Mouse (Mus musculus) forebrain, embryonic 15.5 days (tissue): ENCODE measurements around the gene Dpp8. TPM values are rescaled to one million over a fixed set of nuclear protein-coding genes. Genes with fewer than 3 reads are reported as not detected.
A peak's percentile ranks its signal among the peaks of the same experiment; 100 is the strongest.
"Not testable (repeated sequence)": the region's sequence is repeated elsewhere in the genome, so short reads cannot be mapped to it uniquely, and the experiment has no call there.

Source experiments
- ATAC-seq: fragments of 200-750 bp; cut with Nextera tagmentation; replicated peaks from 2 replicates; pipeline ENCODE4 v1.8.0; 2017; ENCODE audit warnings: mild to moderate bottlenecking, moderate TSS enrichment, moderate library complexity
- H3K27ac ChIP-seq: fragments of 300-500 bp; sonication (generic); replicated peaks from 2 replicates; pipeline ENCODE4 v1.5.1; 2015; ENCODE audit warnings: mild to moderate bottlenecking, inconsistent platforms
- H3K27me3 ChIP-seq: fragments of 300-500 bp; sonication (generic); 2 replicates; pipeline ENCODE4 v1.6.1; 2015; ENCODE audit warnings: inconsistent platforms
- H3K36me3 ChIP-seq: fragments of 300-500 bp; sonication (generic); 2 replicates; pipeline ENCODE4 v1.6.1; 2015; ENCODE audit warnings: mild to moderate bottlenecking, inconsistent platforms
- H3K4me1 ChIP-seq: fragments of 300-500 bp; sonication (generic); 2 replicates; pipeline ENCODE4 v1.6.1; 2015; ENCODE audit warnings: inconsistent platforms
- H3K4me2 ChIP-seq: fragments of 300-500 bp; sonication (generic); replicated peaks from 2 replicates; pipeline ENCODE4 v1.6.1; 2015; ENCODE audit warnings: mild to moderate bottlenecking, inconsistent platforms
- H3K4me3 ChIP-seq: fragments of 300-500 bp; sonication (generic); 2 replicates; pipeline ENCODE4 v1.5.1; 2015; ENCODE audit warnings: mild to moderate bottlenecking, inconsistent platforms
- H3K9ac ChIP-seq: fragments of 300-500 bp; sonication (generic); replicated peaks from 2 replicates; pipeline ENCODE4 v1.6.1; 2015; ENCODE audit warnings: mild to moderate bottlenecking, inconsistent platforms
- H3K9me3 ChIP-seq: fragments of 300-500 bp; sonication (generic); 2 replicates; pipeline ENCODE4 v1.6.1; 2016; ENCODE audit warnings: inconsistent platforms
- WGBS: fragments of 180-500 bp; shearing (Covaris S2); methylation state at CpG from one replicate; pipeline ENCODE4 v1.1.7; 2015; ENCODE audit warnings: mixed read lengths; 5-methylcytosine and 5-hydroxymethylcytosine counted together
- polyA plus RNA-seq: library from polyadenylated mRNA; unstranded; fragments of >200 nt; fragmentation: Nextera tagmentation; extraction: Ambion mirVana; gene quantifications from 2 replicates; pipeline ENCODE4 v1.2.1, GENCODE M21; 2015

Dpp8 gene
- polyA plus RNA-seq, 1 experiment from 2014 or later: 44.5 TPM

DNA sequence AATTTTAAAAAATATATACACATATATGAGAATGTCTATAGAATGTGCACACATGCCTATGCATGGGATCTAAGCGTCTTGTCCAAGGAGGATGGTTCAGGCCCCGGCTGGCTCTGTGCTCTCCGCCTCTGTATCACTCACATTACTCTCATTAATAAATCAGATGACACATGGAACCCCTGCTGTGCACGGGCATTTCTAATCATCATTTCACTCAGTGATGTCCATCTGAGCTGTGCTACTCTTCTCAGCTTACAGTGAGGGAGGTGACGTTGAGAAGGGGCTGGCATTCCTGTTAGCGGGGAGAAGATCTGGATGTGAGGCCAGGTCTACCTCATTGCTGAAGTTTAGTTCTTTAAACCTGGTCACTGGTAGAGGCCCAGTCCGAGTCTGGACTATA is 5.0 kb upstream of the Dpp8 start:
- ATAC-seq: no peak
- Histone ChIP-seq H3K9ac (no peak overlapping the region), H3K4me1 (peaks cover 5% of the 10 kb centered on the region), H3K36me3 (no peaks in the 10 kb centered on the region), H3K27me3 (no peaks in the 10 kb centered on the region), H3K27ac (no peak overlapping the region), H3K9me3 (no peaks in the 10 kb centered on the region), H3K4me2 (no peak overlapping the region), H3K4me3 (no peak overlapping the region)
- WGBS: 83% methylated on average over 7 of the region's 7 CpGs

DNA sequence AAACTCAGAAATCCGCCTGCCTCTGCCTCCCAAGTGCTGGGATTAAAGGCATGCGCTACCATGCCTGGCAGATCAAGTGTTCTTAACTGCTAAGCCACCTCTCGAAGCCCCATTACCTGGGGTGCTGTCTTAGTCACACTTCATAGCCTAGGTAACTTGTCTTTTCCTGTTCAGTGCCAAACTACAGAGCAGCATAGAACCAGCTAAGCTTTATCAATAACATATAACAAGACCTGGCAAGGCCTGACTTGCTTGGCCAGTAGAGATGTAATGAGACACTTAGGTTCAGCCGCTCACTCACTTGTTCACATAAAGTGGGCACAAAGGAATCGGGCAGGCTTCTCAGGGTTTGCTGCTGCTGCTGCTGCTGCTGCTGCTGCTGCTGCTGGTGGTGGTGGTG is 3.9 kb upstream of the Dpp8 start:
- no peak overlapping the region for H3K4me3 ChIP-seq
- H3K4me1 ChIP-seq: peaks cover 8% of the 10 kb centered on the region
- no peak for ATAC-seq
- WGBS: 88% methylated on average over 5 of the region's 5 CpGs
- no peak overlapping the region for H3K9ac ChIP-seq
- H3K9me3 ChIP-seq: no peaks in the 10 kb centered on the region
- no peak overlapping the region for H3K4me2 ChIP-seq
- H3K36me3 ChIP-seq: no peaks in the 10 kb centered on the region
- H3K27me3 ChIP-seq: no peaks in the 10 kb centered on the region
- H3K27ac ChIP-seq: no peak overlapping the region

DNA sequence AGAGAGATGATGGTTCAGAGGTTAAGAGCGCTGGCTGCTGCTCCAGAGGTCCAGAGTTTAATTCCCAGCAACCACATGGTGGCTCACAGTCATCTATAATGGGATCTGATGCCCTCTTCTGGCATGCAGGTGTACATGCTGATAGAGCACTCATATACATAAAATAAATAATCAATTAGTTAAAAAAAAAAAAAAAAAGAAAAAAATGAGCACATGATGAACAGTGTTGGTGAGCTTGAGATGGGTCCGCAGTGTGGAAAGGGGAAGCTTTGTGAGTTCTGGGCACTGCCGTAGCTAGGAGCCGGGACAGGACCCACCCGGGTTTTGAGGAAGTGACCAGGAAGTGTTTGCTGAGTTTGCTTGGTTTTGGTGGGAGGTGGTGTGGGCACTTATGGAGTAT is 859 bp upstream of the Dpp8 start:
- ATAC-seq, H3K36me3 ChIP-seq, H3K4me2 ChIP-seq, H3K4me3 ChIP-seq, H3K27ac ChIP-seq, H3K9me3 ChIP-seq, H3K9ac ChIP-seq, H3K27me3 ChIP-seq: not testable (repeated sequence)
- 81% methylated on average over 5 of the region's 5 CpGs for WGBS
- H3K4me1 ChIP-seq: peaks cover 16% of the 10 kb centered on the region

DNA sequence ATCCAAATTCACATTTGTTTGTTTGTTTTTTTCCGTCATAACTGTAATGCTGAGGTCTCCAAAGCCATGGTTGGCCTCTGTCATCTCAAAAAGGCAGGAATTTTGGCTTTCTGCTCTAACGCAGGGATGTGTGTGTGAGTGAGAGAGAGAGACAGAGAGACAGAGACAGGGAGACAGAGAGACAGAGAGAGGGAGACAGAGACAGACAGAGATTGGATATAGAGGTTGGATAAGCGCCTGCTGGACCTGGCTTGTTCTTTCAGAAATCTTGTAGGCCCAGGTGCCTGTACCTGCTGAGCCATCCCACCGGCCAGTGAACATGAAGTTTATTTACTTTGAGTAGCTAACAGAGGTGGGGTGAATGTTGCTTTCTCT is 333 bp upstream of the Dpp8 start:
- Histone ChIP-seq H3K27ac (no peak overlapping the region), H3K36me3 (peaks cover 5% of the 10 kb centered on the region), H3K9ac (no peak overlapping the region), H3K4me2 (no peak overlapping the region; the same call in 1 of the 2 replicates), H3K4me1 (peaks cover 16% of the 10 kb centered on the region), H3K27me3 (no peaks in the 10 kb centered on the region), H3K4me3 (peak overlapping the region; percentile 95), H3K9me3 (no peaks in the 10 kb centered on the region)
- WGBS: 35% methylated on average over 4 of the region's 4 CpGs
- no peak; the same call in 1 of the 2 replicates for ATAC-seq

DNA sequence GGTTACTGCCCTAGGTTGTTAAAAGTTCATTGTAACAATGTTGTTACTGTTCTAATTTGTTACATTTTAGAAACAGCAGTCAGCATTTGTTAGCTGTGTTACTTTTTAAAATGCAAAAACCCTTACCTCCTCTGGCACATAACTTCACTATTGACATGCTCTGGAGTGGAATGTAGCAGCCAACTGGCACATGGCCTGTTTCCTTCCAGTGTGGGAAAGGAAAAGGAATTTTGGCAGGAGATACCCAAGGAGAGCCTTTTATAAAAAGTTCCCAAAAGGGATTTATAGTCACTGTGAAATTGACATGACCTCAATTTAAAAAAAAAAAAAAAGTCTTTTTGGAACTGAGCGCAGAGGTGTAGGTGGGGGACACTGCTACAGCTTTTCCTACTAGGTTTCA is 4.2 kb downstream of the Dpp8 start:
- H3K9ac ChIP-seq: no peak overlapping the region
- no peak for ATAC-seq
- no peak overlapping the region for H3K4me2 ChIP-seq
- H3K36me3 ChIP-seq: peaks cover 45% of the 10 kb centered on the region
- H3K27ac ChIP-seq: no peak overlapping the region
- H3K4me3 ChIP-seq: no peak overlapping the region
- no peaks in the 10 kb centered on the region for H3K9me3 ChIP-seq
- H3K4me1 ChIP-seq: peaks cover 16% of the 10 kb centered on the region
- no peaks in the 10 kb centered on the region for H3K27me3 ChIP-seq
- WGBS: 72% methylated on average over 1 of the region's 1 CpGs

DNA sequence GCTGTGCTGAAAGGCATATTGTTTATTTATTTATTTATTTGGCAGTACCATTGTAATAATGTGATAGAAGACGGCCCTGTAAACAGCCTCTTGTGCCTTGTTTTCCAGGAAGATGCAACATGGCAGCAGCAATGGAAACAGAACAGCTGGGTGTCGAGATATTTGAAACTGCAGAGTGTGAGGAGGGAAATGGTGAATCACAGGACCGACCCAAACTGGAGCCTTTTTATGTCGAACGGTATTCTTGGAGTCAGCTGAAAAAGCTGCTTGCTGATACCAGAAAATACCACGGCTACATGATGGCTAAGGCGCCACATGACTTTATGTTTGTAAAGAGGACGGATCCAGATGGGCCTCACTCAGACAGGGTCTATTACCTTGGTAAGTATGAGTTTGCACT is 4.6 kb downstream of the Dpp8 start:
- no peak overlapping the region for H3K4me2 ChIP-seq
- 86% methylated on average over 8 of the region's 8 CpGs for WGBS
- H3K4me3 ChIP-seq: no peak overlapping the region
- H3K36me3 ChIP-seq: peaks cover 47% of the 10 kb centered on the region
- H3K27ac ChIP-seq: no peak overlapping the region
- H3K9ac ChIP-seq: no peak overlapping the region
- no peak for ATAC-seq
- no peaks in the 10 kb centered on the region for H3K27me3 ChIP-seq
- H3K9me3 ChIP-seq: no peaks in the 10 kb centered on the region
- H3K4me1 ChIP-seq: peaks cover 15% of the 10 kb centered on the region

DNA sequence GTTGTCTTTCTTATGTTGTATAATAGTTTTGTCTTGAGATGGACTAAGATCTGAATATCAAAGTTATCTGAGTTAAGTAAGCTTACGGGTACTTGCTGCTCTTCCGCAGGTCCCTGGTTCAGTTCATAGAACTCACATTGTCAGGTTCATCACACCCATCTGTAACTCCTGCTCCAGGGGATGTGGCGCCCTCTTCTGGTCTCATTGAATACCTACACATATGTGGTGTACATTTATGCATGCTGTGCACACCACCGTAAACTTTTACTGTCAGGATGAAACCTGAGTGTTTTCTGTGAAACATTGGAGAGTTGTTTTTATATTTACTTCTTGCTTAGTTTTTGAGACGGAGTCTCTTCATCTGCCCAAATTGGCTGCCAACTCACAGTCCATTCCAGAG is 9.2 kb downstream of the Dpp8 start:
- WGBS: 94% methylated on average over 5 of the region's 5 CpGs
- H3K9me3 ChIP-seq: no peaks in the 10 kb centered on the region
- H3K27me3 ChIP-seq: no peaks in the 10 kb centered on the region
- H3K4me2 ChIP-seq: no peak overlapping the region
- no peak for ATAC-seq
- H3K36me3 ChIP-seq: peaks cover 80% of the 10 kb centered on the region
- H3K4me3 ChIP-seq: no peak overlapping the region
- H3K4me1 ChIP-seq: no peaks in the 10 kb centered on the region
- H3K27ac ChIP-seq: no peak overlapping the region
- no peak overlapping the region for H3K9ac ChIP-seq

DNA sequence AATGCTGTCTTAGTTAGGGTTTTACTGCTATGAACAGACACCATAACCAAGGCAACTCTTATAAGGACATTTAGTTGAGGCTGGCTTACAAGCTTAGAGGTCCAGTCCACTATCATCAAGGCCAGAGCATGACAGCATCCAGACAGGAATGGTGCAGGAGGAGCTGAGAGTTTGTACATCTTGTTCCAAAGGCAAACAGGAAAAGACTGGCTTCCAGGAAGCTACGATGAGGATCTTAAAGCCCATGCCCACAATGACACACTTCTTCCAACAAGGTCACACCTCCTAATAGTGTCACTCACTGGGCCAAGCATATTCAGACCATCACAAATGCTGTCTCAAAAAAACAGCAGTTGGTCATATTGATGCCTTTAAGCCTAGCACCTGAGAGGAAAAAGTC is 14.8 kb downstream of the Dpp8 start:
- Histone ChIP-seq H3K9me3 (no peaks in the 10 kb centered on the region), H3K4me1 (no peaks in the 10 kb centered on the region), H3K4me2 (no peak overlapping the region), H3K27ac (no peak overlapping the region), H3K27me3 (no peaks in the 10 kb centered on the region), H3K36me3 (peaks cover 80% of the 10 kb centered on the region), H3K4me3 (no peak overlapping the region), H3K9ac (no peak overlapping the region)
- no peak for ATAC-seq
- 95% methylated on average over 1 of the region's 1 CpGs for WGBS

DNA sequence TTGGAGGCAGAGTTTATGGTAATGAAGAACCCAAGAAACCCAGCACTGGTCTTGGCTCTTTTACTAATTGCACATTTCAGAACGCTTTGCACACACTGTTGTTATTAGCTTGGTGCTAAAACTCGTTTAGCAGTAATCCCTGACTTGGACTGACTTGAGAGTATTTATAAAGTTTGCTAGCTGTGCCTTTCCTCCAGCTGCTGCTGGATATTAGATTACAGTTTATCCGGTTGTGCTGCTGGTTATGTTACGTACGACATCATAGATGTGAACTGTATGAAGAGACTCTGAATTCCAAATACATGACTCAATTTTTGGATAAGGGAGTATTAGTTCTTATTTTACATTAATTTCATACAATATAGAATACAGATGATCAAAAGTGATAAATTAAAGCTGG is 17.2 kb downstream of the Dpp8 start:
- no peaks in the 10 kb centered on the region for H3K27me3 ChIP-seq
- no peak overlapping the region for H3K4me3 ChIP-seq
- no peak overlapping the region for H3K9ac ChIP-seq
- H3K4me1 ChIP-seq: no peaks in the 10 kb centered on the region
- H3K36me3 ChIP-seq: peaks cover 84% of the 10 kb centered on the region
- WGBS: 96% methylated on average over 5 of the region's 5 CpGs
- no peak overlapping the region for H3K4me2 ChIP-seq
- ATAC-seq: no peak
- H3K27ac ChIP-seq: no peak overlapping the region
- H3K9me3 ChIP-seq: no peaks in the 10 kb centered on the region

DNA sequence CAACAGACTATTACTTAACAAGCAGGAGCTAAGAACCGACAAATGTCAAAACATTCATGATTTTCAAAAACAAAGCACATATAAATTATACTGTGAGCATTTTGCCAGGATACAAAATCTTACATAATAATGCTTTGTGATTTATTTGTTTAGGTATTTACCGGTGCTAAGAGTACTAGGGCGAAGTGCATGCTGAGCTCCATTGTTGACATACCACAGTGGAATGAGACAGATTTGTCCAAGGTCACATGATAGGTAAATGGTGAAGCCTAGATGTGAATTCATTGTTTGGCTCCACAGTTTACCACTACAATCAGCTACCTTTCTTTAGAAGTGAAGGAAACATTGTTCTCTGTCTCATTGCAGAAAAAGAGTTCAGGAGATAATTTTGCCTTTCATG is 18.8 kb downstream of the Dpp8 start:
- ATAC-seq: no peak
- 98% methylated on average over 3 of the region's 3 CpGs for whole genome bisulfite sequencing
- H3K9me3 ChIP-seq: no peaks in the 10 kb centered on the region
- H3K27ac ChIP-seq: no peak overlapping the region
- H3K9ac ChIP-seq: no peak overlapping the region
- H3K4me2 ChIP-seq: no peak overlapping the region
- H3K4me3 ChIP-seq: no peak overlapping the region
- H3K4me1 ChIP-seq: no peaks in the 10 kb centered on the region
- no peaks in the 10 kb centered on the region for H3K27me3 ChIP-seq
- peaks cover 84% of the 10 kb centered on the region for H3K36me3 ChIP-seq

DNA sequence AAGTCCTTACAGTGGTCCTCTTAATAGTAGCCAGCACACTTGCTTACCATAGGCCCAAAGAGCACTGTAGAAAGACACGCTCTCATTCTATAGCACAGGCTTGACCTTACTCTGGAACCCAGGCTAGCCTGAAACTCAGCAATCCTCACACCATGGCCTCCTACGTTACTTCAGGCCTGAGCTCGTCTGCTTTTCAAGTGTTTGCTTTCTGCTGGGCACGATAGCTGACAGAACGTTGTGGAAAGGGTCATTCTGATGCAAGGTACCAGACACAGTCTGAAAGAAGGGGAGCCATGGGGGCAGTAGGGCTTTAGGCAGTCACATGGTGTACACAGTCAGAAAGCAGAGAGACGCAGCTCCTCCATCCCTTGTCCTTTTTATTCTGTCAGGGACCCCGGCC is 32.0 kb downstream of the Dpp8 start:
- no peak overlapping the region for H3K4me2 ChIP-seq
- no peaks in the 10 kb centered on the region for H3K9me3 ChIP-seq
- H3K27ac ChIP-seq: no peak overlapping the region
- peaks cover 76% of the 10 kb centered on the region for H3K36me3 ChIP-seq
- no peak overlapping the region for H3K9ac ChIP-seq
- no peaks in the 10 kb centered on the region for H3K4me1 ChIP-seq
- no peak overlapping the region for H3K4me3 ChIP-seq
- 91% methylated on average over 7 of the region's 7 CpGs for WGBS
- no peaks in the 10 kb centered on the region for H3K27me3 ChIP-seq
- ATAC-seq: no peak

DNA sequence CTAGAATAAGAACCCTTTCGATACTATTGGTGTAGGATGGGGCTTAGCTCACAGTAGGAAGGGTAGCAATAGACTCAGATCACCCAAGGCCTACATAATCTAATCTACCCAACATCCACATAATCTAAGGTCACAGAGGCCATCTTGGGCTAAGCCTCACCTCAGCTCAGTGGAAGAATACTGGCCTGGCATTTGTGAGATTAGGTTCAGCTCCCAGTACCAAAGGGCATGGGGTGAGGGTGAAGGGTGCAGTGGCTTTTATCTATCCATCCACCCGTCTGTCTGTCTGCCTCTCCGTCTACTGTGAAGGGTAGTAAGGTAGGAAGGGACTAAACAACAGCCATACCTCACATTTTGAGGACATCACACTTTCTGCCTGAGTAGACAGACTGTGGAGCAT is 38.4 kb downstream of the Dpp8 start:
- Histone ChIP-seq H3K27ac (no peak overlapping the region), H3K27me3 (no peaks in the 10 kb centered on the region), H3K9me3 (no peaks in the 10 kb centered on the region), H3K4me2 (no peak overlapping the region), H3K4me1 (no peaks in the 10 kb centered on the region), H3K4me3 (no peak overlapping the region), H3K36me3 (peaks cover 62% of the 10 kb centered on the region), H3K9ac (no peak overlapping the region)
- WGBS: 91% methylated on average over 3 of the region's 3 CpGs
- no peak for ATAC-seq

DNA sequence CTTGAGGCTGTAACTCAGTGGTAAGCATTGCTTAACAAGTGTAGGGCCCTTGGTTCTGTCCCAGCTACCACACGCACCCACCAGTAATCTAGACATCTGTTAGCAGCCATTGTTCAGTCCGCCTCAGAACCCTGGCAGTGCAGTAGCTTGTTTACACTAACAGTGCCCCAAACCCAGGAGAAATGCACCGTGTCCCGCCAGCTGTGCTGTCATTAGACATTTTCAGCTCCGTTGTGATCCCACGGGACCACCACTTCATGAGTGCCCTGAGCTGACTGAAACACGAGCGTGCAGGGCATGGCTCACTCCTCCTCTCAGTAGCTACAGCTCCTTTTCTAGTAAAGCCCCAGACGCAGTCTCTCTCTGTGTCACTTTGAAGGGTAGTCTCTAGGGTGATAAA is 41.3 kb downstream of the Dpp8 start:
- no peak overlapping the region for H3K9ac ChIP-seq
- no peaks in the 10 kb centered on the region for H3K27me3 ChIP-seq
- H3K4me1 ChIP-seq: no peaks in the 10 kb centered on the region
- H3K4me2 ChIP-seq: no peak overlapping the region
- ATAC-seq: no peak
- no peaks in the 10 kb centered on the region for H3K9me3 ChIP-seq
- H3K27ac ChIP-seq: no peak overlapping the region
- WGBS: 72% methylated on average over 9 of the region's 9 CpGs
- H3K4me3 ChIP-seq: no peak overlapping the region
- H3K36me3 ChIP-seq: peaks cover 63% of the 10 kb centered on the region
